ENCODE assay signal across 28 mouse cellular contexts in genomic region chr1:171165629-171166345, GRCm38 (mm10). TPM values are rescaled to one million over a fixed set of nuclear protein-coding genes. Genes with fewer than 3 reads are reported as not detected.
A peak's percentile ranks its signal among the peaks of the same experiment; 100 is the strongest.
DNase-seq lines count a peak whose midpoint lies in the region; ATAC-seq and TF ChIP-seq lines count a peak whose summit lies in the region.
"Had no signal": no experiment of that assay in that cellular context is flagged by ENCODE, and none has a peak within 500 bp of the region (broad histone marks: within the 10 kb centered on the region; RNA-seq: fewer than 3 reads in every experiment).

No protein-coding gene starts in this region.

- no peaks in the 10 kb centered on the region for H3K27me3 ChIP-seq in kidney, postnatal 0 days (ENCODE audit: insufficient read depth, low read length)
- no peaks in the 10 kb centered on the region for H3K27me3 ChIP-seq in intestine, postnatal 0 days (replicated peaks; ENCODE audit: control insufficient read depth, insufficient read depth, low read length)
- H3K27me3 ChIP-seq: embryonic facial prominence, embryonic 15.5 days had no signal

- no peaks in the 10 kb centered on the region for H3K36me3 ChIP-seq in kidney, postnatal 0 days (ENCODE audit: insufficient read depth, low read length)
- no peaks in the 10 kb centered on the region for H3K36me3 ChIP-seq in intestine, postnatal 0 days (ENCODE audit: control insufficient read depth, insufficient read depth)
- H3K36me3 ChIP-seq: embryonic facial prominence, embryonic 12.5 days; embryonic facial prominence, embryonic 15.5 days; G1E; hindbrain, embryonic 10.5 days; hindbrain, embryonic 13.5 days had no signal

- 51% methylated on average over 5 of the region's 5 CpGs for WGBS in kidney, postnatal 0 days
- WGBS in intestine, postnatal 0 days: 40% methylated on average over 5 of the region's 5 CpGs

- no peak for TF ChIP-seq CTCF in kidney, postnatal 0 days (IDR thresholded peaks at IDR 0.05; ENCODE audit: low read depth)
- no peak for TF ChIP-seq CTCF in intestine, postnatal 0 days (IDR thresholded peaks at IDR 0.05; ENCODE audit: low read depth)

- no peak for ATAC-seq in kidney, postnatal 0 days (replicated peaks; ENCODE audit: low FRiP score, low read depth)
- ATAC-seq in hematopoietic stem cell, adult 5-6 weeks (replicated peaks in 1 of 2; ENCODE audit: insufficient read depth in 1 of 2, low FRiP score in 2 of 2, low TSS enrichment in 1 of 2, low read depth in 1 of 2, poor library complexity in 2 of 2, severe bottlenecking in 2 of 2): peak; percentile 45 to 53
- peak; percentile 60 for ATAC-seq in intestine, postnatal 0 days
- no peak for ATAC-seq in frontal cortex, adult (ENCODE audit: low TSS enrichment)
- ATAC-seq: forebrain, embryonic 14.5 days; forebrain, postnatal 0 days; hindbrain, embryonic 16.5 days had no signal

- H3K27ac ChIP-seq in kidney, postnatal 0 days: no peak overlapping the region
- no peak overlapping the region for H3K27ac ChIP-seq in intestine, postnatal 0 days (ENCODE audit: low read depth, low read length)
- H3K27ac ChIP-seq: embryonic facial prominence, embryonic 12.5 days; embryonic facial prominence, embryonic 15.5 days; hindbrain, embryonic 10.5 days; hindbrain, embryonic 13.5 days had no signal

- no peaks in the 10 kb centered on the region for H3K4me1 ChIP-seq in kidney, postnatal 0 days (replicated peaks; ENCODE audit: insufficient read depth, low read length)
- H3K4me1 ChIP-seq in intestine, postnatal 0 days (replicated peaks; ENCODE audit: control insufficient read depth, insufficient read depth, low read length): 0 out of 2 replicates have a peak, but pooled peaks cover 3% of the 10 kb centered on the region
- H3K4me1 ChIP-seq: embryonic facial prominence, embryonic 12.5 days; embryonic facial prominence, embryonic 15.5 days; hindbrain, embryonic 10.5 days; hindbrain, embryonic 13.5 days had no signal

- H3K4me2 ChIP-seq in kidney, postnatal 0 days (ENCODE audit: low read length): no peak overlapping the region
- H3K4me2 ChIP-seq in intestine, postnatal 0 days (replicated peaks; ENCODE audit: low read depth): no peak overlapping the region
- H3K4me2 ChIP-seq: embryonic facial prominence, embryonic 12.5 days; embryonic facial prominence, embryonic 15.5 days; heart, embryonic 11.5 days; hindbrain, embryonic 13.5 days had no signal

- no peaks in the 10 kb centered on the region for H3K9me3 ChIP-seq in kidney, postnatal 0 days (replicated peaks; ENCODE audit: low read length)
- H3K9me3 ChIP-seq in intestine, postnatal 0 days (ENCODE audit: control insufficient read depth): no peaks in the 10 kb centered on the region
- H3K9me3 ChIP-seq: embryonic facial prominence, embryonic 12.5 days; embryonic facial prominence, embryonic 15.5 days; G1E; hindbrain, embryonic 10.5 days; hindbrain, embryonic 13.5 days had no signal

- DNase-seq in heart, adult 11 months: peak; percentile 66
- no peak for DNase-seq in heart, adult 18-20 months
- DNase-seq in kidney, postnatal 0 days (ENCODE audit: low spot score): peak; percentile 86
- DNase-seq in kidney, postnatal 10 days: no peak
- no peak for DNase-seq in urinary bladder, postnatal 4 days (ENCODE audit: low spot score in 2 of 2)
- DNase-seq: adrenal gland, adult 2 months; adrenal gland, postnatal 25 days; cerebellum, adult 18-20 months; cerebellum, adult 9-10 months; cerebellum, postnatal 14 days; forebrain, postnatal 0 days; gastrocnemius, postnatal 36 days; kidney, adult 11 months had no signal

- H3K4me3 ChIP-seq in kidney, postnatal 0 days (replicated peaks; ENCODE audit: low read depth, low read length): no peak overlapping the region
- no peak overlapping the region for H3K4me3 ChIP-seq in intestine, postnatal 0 days (ENCODE audit: low read depth, low read length)
- H3K4me3 ChIP-seq: embryonic facial prominence, embryonic 12.5 days; embryonic facial prominence, embryonic 15.5 days; hindbrain, embryonic 10.5 days; hindbrain, embryonic 13.5 days had no signal

- H3K9ac ChIP-seq in kidney, postnatal 0 days (ENCODE audit: low read depth, low read length): no peak overlapping the region
- no peak overlapping the region for H3K9ac ChIP-seq in intestine, postnatal 0 days (ENCODE audit: low read depth, low read length)
- H3K9ac ChIP-seq: embryonic facial prominence, embryonic 12.5 days; embryonic facial prominence, embryonic 15.5 days; forebrain, postnatal 0 days; hindbrain, embryonic 13.5 days had no signal

RNA-seq across cellular contexts. Expression of gene Mpz, which starts 15.3 kb away (rescaled TPM):
- under 1 TPM; 0.55 to 0.75 TPM for total RNA-seq in heart, adult 18-20 months (2021)
- polyA plus RNA-seq in kidney, postnatal 0 days (2015; fragmentation: Nextera tagmentation; extraction: Ambion mirVana): 0.77 and 1.2 TPM in 2 replicates
- not detected in 2 replicates for total RNA-seq in hematopoietic stem cell, adult 5-6 weeks (2017)
- 0.80 and 1.1 TPM in 2 replicates for polyA plus RNA-seq in intestine, postnatal 0 days (2015; fragmentation: Nextera tagmentation; extraction: Ambion mirVana)
- total RNA-seq: G1E had no signal
- polyA plus RNA-seq: G1E; heart, embryonic 11.5 days; heart, embryonic 14.5 days had no signal

RNA-seq across cellular contexts. Expression of gene Sdhc, which starts 15.4 kb away (rescaled TPM):
- 1,000 to 10,000 TPM; 1,188 to 1,220 TPM for total RNA-seq in heart, adult 18-20 months (2021)
- polyA plus RNA-seq in kidney, postnatal 0 days (2015; fragmentation: Nextera tagmentation; extraction: Ambion mirVana): 381 and 403 TPM in 2 replicates
- total RNA-seq in hematopoietic stem cell, adult 5-6 weeks (2017): 52.4 and 87.6 TPM in 2 replicates
- 439 and 453 TPM in 2 replicates for polyA plus RNA-seq in intestine, postnatal 0 days (2015; fragmentation: Nextera tagmentation; extraction: Ambion mirVana)

RNA-seq across cellular contexts. Expression of gene Pcp4l1, which starts 30.3 kb away (rescaled TPM):
- total RNA-seq in heart, adult 18-20 months (2021): 100 to 1,000 TPM; 196 to 272 TPM
- polyA plus RNA-seq in kidney, postnatal 0 days (2015; fragmentation: Nextera tagmentation; extraction: Ambion mirVana): 8.9 and 9.9 TPM in 2 replicates
- 42.7 and 46.5 TPM in 2 replicates for total RNA-seq in hematopoietic stem cell, adult 5-6 weeks (2017)
- polyA plus RNA-seq in intestine, postnatal 0 days (2015; fragmentation: Nextera tagmentation; extraction: Ambion mirVana): 29.1 and 29.9 TPM in 2 replicates
- total RNA-seq: CH12.LX had no signal
- polyA plus RNA-seq: G1E had no signal

RNA-seq across cellular contexts. Expression of gene Nr1i3, which starts 48.0 kb away (rescaled TPM):
- total RNA-seq in heart, adult 18-20 months (2021): not detected
- 1.1 and 1.7 TPM in 2 replicates for polyA plus RNA-seq in kidney, postnatal 0 days (2015; fragmentation: Nextera tagmentation; extraction: Ambion mirVana)
- total RNA-seq in hematopoietic stem cell, adult 5-6 weeks (2017): 0.81 and 1.5 TPM in 2 replicates
- 30.9 and 38.9 TPM in 2 replicates for polyA plus RNA-seq in intestine, postnatal 0 days (2015; fragmentation: Nextera tagmentation; extraction: Ambion mirVana)
- total RNA-seq: adrenal gland, postnatal 25 days; forebrain, postnatal 0 days; gastrocnemius, postnatal 36 days; heart, adult 8-10 months; heart, postnatal 25 days had no signal
- polyA plus RNA-seq: adrenal gland, adult 2 months; G1E had no signal

RNA-seq across cellular contexts. Expression of gene Cfap126, which starts 52.1 kb away (rescaled TPM):
- total RNA-seq in heart, adult 18-20 months (2021): 1 to 10 TPM in 1 of 2 experiments, under 1 TPM in 1; 0.60 to 1.4 TPM
- polyA plus RNA-seq in kidney, postnatal 0 days (2015; fragmentation: Nextera tagmentation; extraction: Ambion mirVana): 4.6 TPM in 2 replicates
- 2.4 and 3.3 TPM in 2 replicates for total RNA-seq in hematopoietic stem cell, adult 5-6 weeks (2017)
- polyA plus RNA-seq in intestine, postnatal 0 days (2015; fragmentation: Nextera tagmentation; extraction: Ambion mirVana): 1.9 and 2.9 TPM in 2 replicates

Comparison
In these comparisons a context has a peak if more than half of its experiments do, and no peak if none do; other contexts are left out.
1. DNase-seq: peak in heart, adult 11 months (single experiment) and kidney, postnatal 0 days (single experiment); none in heart, adult 18-20 months (0 of 2), kidney, postnatal 10 days (single experiment) and urinary bladder, postnatal 4 days (0 of 2).
2. ATAC-seq: peak in hematopoietic stem cell, adult 5-6 weeks (2 of 2) and intestine, postnatal 0 days (single experiment); none in kidney, postnatal 0 days (single experiment) and frontal cortex, adult (single experiment).
3. RNA of gene Sdhc, which starts 15.4 kb away (total RNA-seq): 1,188 to 1,220 TPM in heart, adult 18-20 months; 52.4 to 87.6 TPM in hematopoietic stem cell, adult 5-6 weeks; every median in the first group is over 10 times any median in the second.